Mouse (Mus musculus) spleen, adult 2 months (tissue): ENCODE results near the gene Nox4.

Source experiments
- CTCF ChIP-seq: fragments of 200-500 bp; IDR thresholded peaks from 2 replicates; pipeline ENCODE4 v1.5.1; 2011; ENCODE audit warnings: mild to moderate bottlenecking, inconsistent platforms; ENCODE audit not compliant: insufficient read depth, insufficient read length, insufficient replicate concordance; ENCODE audit errors: extremely low read depth
- POLR2A ChIP-seq: fragments of 200-500 bp; IDR thresholded peaks from 2 replicates; pipeline ENCODE4 v1.6.1; 2011; ENCODE audit warnings: low read depth, low read length, inconsistent platforms

DNA sequence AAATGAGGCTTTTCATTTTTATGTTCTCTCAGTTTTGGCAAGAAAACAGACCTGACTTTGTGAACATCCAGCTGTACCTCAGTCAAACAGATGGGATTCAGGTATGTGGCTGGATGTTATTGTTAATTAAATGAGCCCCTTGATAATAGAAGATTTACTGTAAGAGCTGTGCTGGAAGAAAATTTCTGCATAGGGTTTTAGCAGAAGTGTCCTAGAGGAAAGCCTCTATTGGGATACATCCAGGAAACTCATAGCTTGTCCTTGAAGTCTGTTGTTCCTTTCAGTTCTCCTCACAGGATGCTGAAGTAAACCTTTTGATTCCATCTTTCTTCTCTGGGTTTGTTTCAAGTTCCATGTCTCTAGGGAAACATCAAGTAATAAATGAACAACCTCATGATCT, 128.4 kb downstream of the Nox4 start:
- TF ChIP-seq CTCF (no peak), POLR2A (no peak)
